Mouse (Mus musculus) embryonic fibroblast, embryonic 13.5 days (primary cell): ENCODE results near the gene Rgs12. TPM values are rescaled to one million over a fixed set of nuclear protein-coding genes. Genes with fewer than 3 reads are reported as not detected.
A peak's percentile ranks its signal among the peaks of the same experiment; 100 is the strongest.

Source experiments
- H3K27ac ChIP-seq: 2 replicates; pipeline ENCODE4 v1.5.1; 2012; ENCODE audit warnings: low read length, control low read depth, inconsistent platforms; ENCODE audit not compliant: insufficient read depth
- H3K4me1 ChIP-seq: 2 replicates; pipeline ENCODE4 v1.6.1; 2011; ENCODE audit warnings: low read length; ENCODE audit not compliant: control insufficient read depth, insufficient read depth
- H3K4me3 ChIP-seq: 2 replicates; pipeline ENCODE4 v1.5.1; 2011; ENCODE audit warnings: mild to moderate bottlenecking, control low read depth, low read length; ENCODE audit not compliant: insufficient read depth
- CTCF ChIP-seq: IDR thresholded peaks from 2 replicates; pipeline ENCODE4 v1.5.1; 2011; ENCODE audit warnings: mild to moderate bottlenecking, control low read depth, low read length, moderate library complexity, borderline replicate concordance; ENCODE audit not compliant: insufficient read depth
- POLR2A ChIP-seq: IDR thresholded peaks from 2 replicates; pipeline ENCODE4 v1.6.1; 2011; ENCODE audit warnings: low read depth, mild to moderate bottlenecking, control low read depth, low read length, moderate library complexity
- polyA plus RNA-seq: library from polyadenylated mRNA; stranded (reverse); fragments of >200 nt; gene quantifications from 2 replicates; pipeline ENCODE4 v1.2.4, GENCODE M21; 2011; ENCODE audit warnings: low read depth; ENCODE audit not compliant: missing spikeins, insufficient read length

Rgs12 gene
- 33.5 and 41.4 TPM in 2 replicates for polyA plus RNA-seq

DNA sequence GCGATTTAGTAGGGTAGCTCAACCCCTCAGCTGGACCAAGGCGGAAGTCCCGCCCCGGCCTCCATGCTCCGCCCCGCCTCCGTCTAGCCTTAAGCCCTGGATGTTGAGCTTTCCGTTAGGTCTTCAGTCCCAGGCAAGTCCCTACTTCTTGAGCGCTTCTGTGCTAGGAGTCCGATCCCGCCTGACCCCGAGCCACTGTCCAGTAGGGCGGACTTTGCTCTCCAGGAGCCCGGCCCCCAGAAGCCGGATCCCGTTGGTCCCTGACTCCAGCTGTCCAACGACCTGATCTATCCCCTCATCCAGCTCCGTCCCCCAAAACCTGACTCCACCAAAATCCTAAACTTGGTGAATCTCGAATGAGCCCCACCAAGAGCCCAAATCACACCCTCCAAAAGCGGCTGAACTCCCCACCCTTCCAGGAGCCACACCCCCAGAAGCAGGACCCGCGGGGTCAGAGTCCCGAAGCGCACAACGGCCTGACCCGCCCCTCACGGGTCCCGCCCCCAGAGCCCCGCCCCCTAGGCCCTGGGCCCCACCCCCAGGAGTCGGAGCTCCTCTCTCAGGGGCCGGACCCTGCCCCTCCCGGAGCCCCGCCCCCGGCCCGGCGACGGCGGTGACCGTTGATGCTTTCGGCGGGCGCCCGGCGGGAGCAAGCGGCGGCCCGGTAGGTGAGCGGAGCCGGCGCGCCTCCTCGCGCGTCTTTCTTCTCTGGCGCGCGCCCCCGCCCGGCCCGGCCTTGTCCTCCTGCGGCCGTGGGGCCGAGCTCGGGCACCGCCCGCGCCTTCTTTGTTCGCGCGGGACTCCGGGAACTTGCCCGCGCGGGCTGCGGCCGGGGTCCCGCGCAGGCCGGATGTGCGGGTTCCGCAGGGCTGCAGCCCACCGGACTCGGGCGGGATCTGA lies at the start of gene Rgs12:
Rgs12 (plus strand) TSS at position 585 of the 900 bp plus-strand sequence.
- TF ChIP-seq POLR2A = peak; percentile 11; the same call in 1 of the 2 replicates
- no peak for TF ChIP-seq CTCF
- Histone ChIP-seq H3K4me3 (peak within 1 kb of the TSS; percentile 91), H3K4me1 (no peaks in the 10 kb centered on the region), H3K27ac (peak within 1 kb of the TSS; percentile 36)

DNA sequence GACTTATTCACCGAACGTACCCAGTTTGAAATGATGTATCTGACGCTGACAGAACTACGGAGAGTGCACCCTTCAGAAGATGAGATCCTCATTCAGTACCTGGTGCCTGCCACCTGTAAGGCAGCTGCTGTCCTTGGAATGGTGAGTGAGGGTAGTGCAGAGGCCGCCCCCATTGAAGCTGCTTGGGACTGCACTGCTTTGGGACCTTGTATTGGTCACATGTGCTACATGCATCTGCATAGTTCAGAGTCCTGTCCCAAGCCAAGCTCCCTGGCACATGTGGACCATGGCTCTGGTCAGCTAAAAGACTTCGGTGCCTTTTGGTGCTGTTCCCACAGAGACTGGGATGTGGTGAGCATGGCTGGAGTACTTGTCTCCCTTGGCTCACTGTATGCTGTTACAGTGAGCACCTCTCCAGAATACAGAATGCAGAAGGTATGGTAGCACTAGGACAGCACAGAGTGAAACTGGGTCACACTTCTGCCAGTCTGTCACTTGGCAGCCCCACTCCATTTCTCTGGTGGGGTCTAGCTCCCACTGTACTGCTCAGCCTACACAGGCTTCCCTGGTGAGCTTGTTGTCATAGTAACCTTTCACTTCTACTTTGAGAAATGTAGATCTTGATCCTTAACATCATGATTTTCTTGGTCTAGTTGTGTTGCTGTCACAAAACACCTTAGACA lies 49.3 kb upstream of the Rgs12 start:
- H3K4me3 ChIP-seq = no peak overlapping the region
- no peak for TF ChIP-seq CTCF
- TF ChIP-seq POLR2A = no peak
- H3K4me1 ChIP-seq = no peaks in the 10 kb centered on the region
- no peak overlapping the region for H3K27ac ChIP-seq

DNA sequence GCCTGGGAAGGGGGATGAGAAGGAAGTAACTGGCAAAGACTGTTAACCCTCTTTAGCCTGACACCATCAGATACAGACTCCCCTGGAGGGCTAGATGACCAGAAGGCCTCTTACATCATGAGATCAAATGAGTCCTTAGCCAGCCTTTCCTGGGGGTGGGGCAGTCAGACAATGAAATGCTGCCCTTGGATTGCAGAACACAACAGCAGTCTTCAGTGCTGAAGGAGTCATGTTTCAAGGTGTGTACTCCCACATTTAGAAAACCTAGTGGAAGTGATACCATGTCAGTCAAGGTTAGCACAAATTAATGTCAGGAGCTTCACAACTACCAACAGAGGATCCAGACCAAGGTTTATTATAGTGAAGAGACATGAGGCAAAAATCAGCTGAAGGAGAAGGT lies 46.9 kb upstream of the Rgs12 start:
- H3K4me1 ChIP-seq = no peaks in the 10 kb centered on the region
- no peak overlapping the region for H3K4me3 ChIP-seq
- no peak for TF ChIP-seq CTCF
- TF ChIP-seq POLR2A = no peak
- H3K27ac ChIP-seq = no peak overlapping the region

DNA sequence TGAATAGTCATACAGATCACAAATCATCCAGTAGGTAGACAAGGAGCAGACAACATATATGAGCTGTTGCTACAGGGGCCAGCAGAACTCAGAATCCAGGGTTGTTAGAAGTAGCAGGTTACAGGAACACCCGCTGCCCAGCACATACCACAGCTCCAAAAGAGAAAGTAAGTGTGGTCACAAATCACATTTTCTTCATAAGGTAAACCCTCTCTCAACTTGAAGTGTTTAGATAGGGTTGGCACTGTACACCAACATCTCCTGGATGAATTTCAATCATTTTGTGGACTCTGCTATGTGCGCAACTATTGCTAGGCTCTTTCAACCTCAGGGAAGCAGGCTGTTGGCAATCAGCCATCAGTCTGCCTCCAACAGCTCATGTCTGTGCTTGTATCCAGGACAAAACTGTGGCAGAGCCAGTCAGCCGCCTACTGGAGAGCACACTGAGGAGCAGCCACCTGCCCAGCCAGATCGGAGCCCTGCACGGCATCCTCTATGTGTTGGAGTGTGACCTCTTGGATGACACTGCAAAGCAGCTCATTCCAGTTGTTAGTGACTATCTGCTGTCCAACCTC lies 46.3 kb upstream of the Rgs12 start:
- no peak overlapping the region for H3K27ac ChIP-seq

DNA sequence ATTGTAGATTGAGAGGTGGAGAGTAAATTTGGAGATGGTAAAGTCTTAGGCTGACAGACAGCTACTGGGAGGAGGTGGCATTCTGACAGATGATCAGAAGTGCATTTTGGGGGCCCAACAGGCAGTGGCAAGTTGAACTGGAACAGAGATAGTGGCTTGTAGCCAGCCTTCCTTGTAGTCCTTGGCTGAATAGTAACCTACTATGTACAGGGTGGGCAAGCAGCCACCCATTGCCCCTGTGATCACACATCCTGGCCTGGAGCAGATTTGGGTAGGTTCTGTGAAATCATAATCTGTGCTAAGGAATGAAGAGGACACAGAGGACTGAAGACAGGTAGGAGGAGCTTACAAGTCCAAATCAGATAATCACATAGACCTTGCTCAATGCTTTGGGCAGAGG lies 44.8 kb upstream of the Rgs12 start:
- no peaks in the 10 kb centered on the region for H3K4me1 ChIP-seq
- H3K4me3 ChIP-seq = no peak overlapping the region
- no peak for TF ChIP-seq CTCF
- TF ChIP-seq POLR2A = no peak
- H3K27ac ChIP-seq = no peak overlapping the region

More for the DNA sequence above, 46.3 kb upstream of the Rgs12 start:
- no peak overlapping the region for H3K4me3 ChIP-seq
- H3K4me1 ChIP-seq = no peaks in the 10 kb centered on the region
- TF ChIP-seq CTCF (no peak), POLR2A (no peak)

DNA sequence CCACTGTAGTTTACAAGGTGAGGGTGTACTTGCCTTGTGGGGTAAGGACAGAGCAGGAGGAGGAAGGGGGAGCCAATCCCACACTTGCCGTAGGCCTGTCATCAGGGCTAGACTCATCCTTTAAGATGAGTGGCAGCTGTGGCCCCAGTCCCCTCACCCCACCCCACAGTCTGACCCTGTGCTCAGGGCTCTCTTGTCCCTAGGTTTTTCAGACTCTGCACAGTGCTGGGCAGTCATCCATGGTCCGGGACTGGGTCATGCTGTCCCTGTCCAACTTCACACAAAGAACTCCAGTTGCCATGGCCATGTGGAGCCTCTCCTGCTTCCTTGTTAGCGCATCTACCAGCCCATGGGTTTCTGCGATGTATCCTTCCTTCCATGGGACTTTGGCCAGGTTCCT lies 42.0 kb upstream of the Rgs12 start:
- Histone ChIP-seq H3K27ac (no peak overlapping the region), H3K4me3 (no peak overlapping the region), H3K4me1 (no peaks in the 10 kb centered on the region)
- no peak for TF ChIP-seq CTCF
- TF ChIP-seq POLR2A = no peak

DNA sequence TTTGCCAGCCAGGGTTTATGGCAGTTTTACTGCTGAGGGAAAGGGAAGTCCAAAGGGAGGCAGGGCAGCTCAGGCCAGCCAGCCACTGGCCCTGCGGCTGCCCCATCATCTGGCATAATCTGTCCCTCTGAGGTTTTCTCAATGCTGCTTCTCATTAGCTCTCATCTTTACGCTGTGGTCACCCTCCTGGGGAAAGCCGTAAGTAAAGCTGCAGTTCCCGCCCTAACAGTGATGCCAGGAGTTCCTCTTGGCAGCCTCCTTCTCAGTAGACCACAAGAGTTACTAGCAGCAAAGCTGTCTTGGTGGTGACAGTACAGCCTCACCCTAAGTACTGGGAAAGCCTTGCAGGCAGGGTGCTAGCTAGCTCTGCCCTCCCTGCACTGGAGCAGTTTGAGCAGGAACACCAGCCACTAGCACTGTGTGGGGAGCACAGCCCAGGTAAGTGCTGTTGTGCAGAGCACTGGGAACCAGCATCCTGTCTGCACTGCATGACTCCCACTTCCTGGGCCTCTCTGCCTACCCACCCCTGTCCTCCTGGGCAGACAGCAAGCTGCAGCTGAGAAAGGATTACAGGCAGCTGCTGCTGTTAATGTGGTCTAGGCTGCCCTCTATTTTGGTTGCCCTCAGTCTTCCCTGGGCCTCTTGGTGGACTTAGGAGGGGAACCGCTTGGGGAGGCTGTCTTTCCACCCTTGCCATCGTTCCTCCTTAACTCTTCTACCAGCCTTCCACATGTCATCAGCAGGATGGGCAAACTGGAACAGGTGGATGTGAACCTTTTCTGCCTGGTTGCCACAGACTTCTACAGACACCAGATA lies 41.1 kb upstream of the Rgs12 start, which contains the start of gene Msantd1:
Msantd1 (plus strand) TSS at position 103 of the 816 bp plus-strand sequence.
- Histone ChIP-seq H3K27ac (no peak within 1 kb of the TSS), H3K4me3 (no peak within 1 kb of the TSS), H3K4me1 (no peaks in the 10 kb centered on the region)
- TF ChIP-seq POLR2A = no peak
- no peak for TF ChIP-seq CTCF

DNA sequence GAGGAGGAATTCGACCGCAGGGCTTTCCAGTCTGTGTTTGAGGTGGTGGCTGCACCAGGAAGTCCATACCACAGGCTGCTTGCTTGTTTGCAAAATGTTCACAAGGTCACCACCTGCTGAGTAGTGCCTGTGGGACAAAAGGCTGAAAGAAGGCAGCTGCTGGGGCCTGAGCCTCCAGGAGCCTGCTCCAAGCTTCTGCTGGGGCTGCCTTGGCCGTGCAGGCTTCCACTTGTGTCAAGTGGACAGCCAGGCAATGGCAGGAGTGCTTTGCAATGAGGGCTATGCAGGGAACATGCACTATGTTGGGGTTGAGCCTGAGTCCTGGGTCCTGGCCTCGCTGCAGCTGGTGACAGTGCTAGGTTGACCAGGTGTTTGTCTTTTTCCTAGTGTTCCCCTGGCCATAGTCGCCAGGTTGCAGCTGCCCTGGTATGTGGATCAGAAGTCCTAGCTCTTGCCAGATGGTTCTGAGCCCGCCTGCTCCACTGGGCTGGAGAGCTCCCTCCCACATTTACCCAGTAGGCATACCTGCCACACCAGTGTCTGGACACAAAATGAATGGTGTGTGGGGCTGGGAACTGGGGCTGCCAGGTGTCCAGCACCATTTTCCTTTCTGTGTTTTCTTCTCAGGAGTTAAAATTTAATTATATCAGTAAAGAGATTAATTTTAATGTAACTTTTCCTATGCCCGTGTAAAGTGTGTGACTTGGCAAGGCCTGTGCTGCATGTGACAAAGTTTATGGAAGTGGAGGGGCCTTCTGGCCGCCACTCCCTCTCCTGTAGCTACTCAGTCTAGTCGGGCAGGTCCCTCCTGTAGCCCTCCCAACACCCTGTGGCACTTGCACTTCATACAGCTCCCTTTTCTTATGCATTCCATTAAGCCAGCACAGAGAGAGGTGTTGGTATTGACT lies 40.3 kb upstream of the Rgs12 start:
- TF ChIP-seq CTCF = no peak
- TF ChIP-seq POLR2A = no peak
- H3K4me1 ChIP-seq = no peaks in the 10 kb centered on the region
- no peak overlapping the region for H3K4me3 ChIP-seq
- H3K27ac ChIP-seq = no peak overlapping the region
